Mouse (Mus musculus) olfactory bulb, adult 2 months (tissue): Measurements from ENCODE around the gene Mfap3l. TPM values are rescaled to one million over a fixed set of nuclear protein-coding genes. Genes with fewer than 3 reads are reported as not detected.

Source experiments
- H3K27ac ChIP-seq: fragments of 200-500 bp; 2 replicates; pipeline ENCODE4 v1.5.1; 2012; ENCODE audit warnings: low read depth, low read length; ENCODE audit not compliant: insufficient read depth
- H3K4me1 ChIP-seq: fragments of 200-500 bp; 2 replicates; pipeline ENCODE4 v1.6.1; 2012; ENCODE audit warnings: low read length; ENCODE audit not compliant: control insufficient read depth, insufficient read depth
- H3K4me3 ChIP-seq: fragments of 200-500 bp; 2 replicates; pipeline ENCODE4 v1.5.1; 2012; ENCODE audit warnings: mild to moderate bottlenecking, low read depth, low read length, moderate library complexity; ENCODE audit not compliant: insufficient read depth
- CTCF ChIP-seq: fragments of 200-500 bp; IDR thresholded peaks from 2 replicates; pipeline ENCODE4 v1.5.1; 2012; ENCODE audit warnings: low read depth, mild to moderate bottlenecking, low read length, moderate library complexity; ENCODE audit not compliant: insufficient read depth
- POLR2A ChIP-seq: fragments of 200-500 bp; IDR thresholded peaks from 2 replicates; pipeline ENCODE4 v1.6.1; 2012; ENCODE audit warnings: mild to moderate bottlenecking, low read depth, low read length, moderate library complexity; ENCODE audit not compliant: insufficient read depth
- WGBS: fragments of 180-500 bp; shearing (Covaris S2); methylation state at CpG from one replicate; pipeline ENCODE4 v1.1.7; 2018; 5-methylcytosine and 5-hydroxymethylcytosine counted together
- polyA plus RNA-seq: library from polyadenylated mRNA; stranded (reverse); fragments of >200 nt; gene quantifications from 2 replicates; pipeline ENCODE4 v1.2.4, GENCODE M21; 2012; ENCODE audit warnings: low replicate concordance; ENCODE audit not compliant: missing spikeins, insufficient read depth, insufficient read length

Gene Mfap3l
- polyA plus RNA-seq, 1 experiment: not detected

- no peak overlapping the region for H3K4me3 ChIP-seq
- peaks cover 2% of the 10 kb centered on the region for H3K4me1 ChIP-seq
- TF ChIP-seq CTCF: no peak
- TF ChIP-seq POLR2A: no peak
- H3K27ac ChIP-seq: no peak overlapping the region
- 33% methylated on average over 3 of the region's 3 CpGs for WGBS
Observed at GRCm38 (mm10) chr8:60666852-60667251, 34.2 kb downstream of the Mfap3l start.

- WGBS: 90% methylated on average over 6 of the region's 6 CpGs
- Histone ChIP-seq H3K27ac (no peak overlapping the region), H3K4me1 (no peaks in the 10 kb centered on the region), H3K4me3 (no peak overlapping the region)
- TF ChIP-seq POLR2A: no peak
- no peak for TF ChIP-seq CTCF
Observed at GRCm38 (mm10) chr8:60678590-60678989, 46.0 kb downstream of the Mfap3l start.

- WGBS: 94% methylated on average over 4 of the region's 4 CpGs
- Histone ChIP-seq H3K4me3 (no peak overlapping the region), H3K4me1 (no peaks in the 10 kb centered on the region), H3K27ac (no peak overlapping the region)
- TF ChIP-seq POLR2A: no peak
Observed at GRCm38 (mm10) chr8:60681811-60682210, 49.2 kb downstream of the Mfap3l start.

- WGBS: 92% methylated on average over 2 of the region's 2 CpGs
- H3K27ac ChIP-seq: no peak overlapping the region
- H3K4me1 ChIP-seq: no peaks in the 10 kb centered on the region
- H3K4me3 ChIP-seq: no peak overlapping the region
- TF ChIP-seq POLR2A: no peak
- no peak for TF ChIP-seq CTCF
Observed at GRCm38 (mm10) chr8:60682340-60682739, 49.7 kb downstream of the Mfap3l start.

GRCm38 (mm10) chr8:60711516-60712086 is 79.0 kb downstream of the Mfap3l start:
- no peak overlapping the region for H3K4me3 ChIP-seq
- H3K4me1 ChIP-seq: no peaks in the 10 kb centered on the region
- 86% methylated on average over 8 of the region's 8 CpGs for WGBS
- TF ChIP-seq CTCF: no peak
- TF ChIP-seq POLR2A: no peak
- no peak overlapping the region for H3K27ac ChIP-seq

- Histone ChIP-seq H3K4me3 (no peak overlapping the region), H3K4me1 (no peaks in the 10 kb centered on the region), H3K27ac (no peak overlapping the region)
- 79% methylated on average over 3 of the region's 3 CpGs for WGBS
- TF ChIP-seq CTCF: no peak
- TF ChIP-seq POLR2A: no peak
Observed at GRCm38 (mm10) chr8:60714724-60715123, 82.1 kb downstream of the Mfap3l start.

GRCm38 (mm10) chr8:60718692-60719091 is 86.1 kb downstream of the Mfap3l start:
- Histone ChIP-seq H3K4me1 (no peaks in the 10 kb centered on the region), H3K4me3 (no peak overlapping the region), H3K27ac (no peak overlapping the region)
- TF ChIP-seq POLR2A (no peak), CTCF (no peak)
- WGBS: 43% methylated on average over 3 of the region's 3 CpGs

Other genes with a start within 250 kb of the Mfap3l start
- not detected in 2 replicates for gene Gm10283, start 129.6 kb upstream of the Mfap3l start, polyA plus RNA-seq
- gene Aadat, start 126.9 kb upstream of the Mfap3l start, polyA plus RNA-seq: not detected in 2 replicates